Mouse (Mus musculus) frontal cortex, adult 2 months (tissue): Measurements from ENCODE around the gene Cbr3. TPM values are rescaled to one million over a fixed set of nuclear protein-coding genes. Genes with fewer than 3 reads are reported as not detected.
A peak's percentile ranks its signal among the peaks of the same experiment; 100 is the strongest.

ENCODE experiments used
- DNase-seq, 2 experiments: peaks; one replicate each; pipeline ENCODE4 v3.0.0; 2022; ENCODE audit warnings: low spot score in 1 of 2; ENCODE audit errors: extremely low spot score in 1 of 2
- polyA plus RNA-seq: library from polyadenylated mRNA; depleted of rRNA; stranded (reverse); fragments of >200 nt; gene quantifications from 2 replicates; pipeline ENCODE4 v1.2.3, GENCODE M21; 2012; rRNA removed

Gene Cbr3
- polyA plus RNA-seq, 1 experiment = 17.9 TPM

DNA sequence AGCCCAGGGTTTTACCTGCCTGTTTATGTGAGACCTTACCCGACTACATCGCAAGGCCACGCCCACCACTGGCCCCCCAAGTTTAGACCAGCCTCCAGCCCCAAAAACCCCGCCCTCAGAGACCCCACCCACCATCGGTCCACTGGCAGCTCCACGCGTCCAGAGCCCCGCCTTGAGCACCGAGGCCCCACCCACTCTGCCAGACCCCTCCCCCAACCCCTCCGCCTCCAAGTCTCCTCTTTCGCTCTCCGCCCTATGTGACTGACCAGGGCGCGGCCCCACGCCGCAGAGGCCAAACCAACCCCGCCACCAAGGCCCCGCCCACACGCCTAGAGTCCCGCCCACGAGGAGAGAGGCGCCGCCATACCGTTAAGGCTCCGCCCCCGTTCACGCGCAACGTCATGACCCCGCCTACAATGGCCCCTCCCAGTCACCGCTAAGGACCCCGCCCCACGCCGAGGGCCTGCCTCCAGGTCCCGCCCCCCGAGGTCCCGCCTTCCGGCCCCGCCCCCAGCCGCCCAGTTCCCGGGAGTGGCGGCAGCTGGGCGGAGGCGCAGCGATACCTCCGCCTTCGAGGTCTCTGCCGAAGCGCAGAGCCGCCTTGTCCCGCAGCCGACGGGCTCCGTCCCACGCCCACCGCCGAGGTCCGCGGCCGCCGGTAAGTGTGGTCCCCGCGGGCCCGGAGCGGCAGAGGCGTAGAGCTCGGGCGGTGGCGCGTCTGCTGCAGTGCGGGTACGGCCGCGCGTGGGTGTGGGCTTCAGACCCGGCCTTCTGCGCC, 28.6 kb downstream of the Cbr3 start, which contains the start of gene Dop1b:
Gene Dop1b (plus strand): TSS at position 494 of the 778 bp plus-strand sequence.
- peak; percentile 94 to 99 for DNase-seq

DNA sequence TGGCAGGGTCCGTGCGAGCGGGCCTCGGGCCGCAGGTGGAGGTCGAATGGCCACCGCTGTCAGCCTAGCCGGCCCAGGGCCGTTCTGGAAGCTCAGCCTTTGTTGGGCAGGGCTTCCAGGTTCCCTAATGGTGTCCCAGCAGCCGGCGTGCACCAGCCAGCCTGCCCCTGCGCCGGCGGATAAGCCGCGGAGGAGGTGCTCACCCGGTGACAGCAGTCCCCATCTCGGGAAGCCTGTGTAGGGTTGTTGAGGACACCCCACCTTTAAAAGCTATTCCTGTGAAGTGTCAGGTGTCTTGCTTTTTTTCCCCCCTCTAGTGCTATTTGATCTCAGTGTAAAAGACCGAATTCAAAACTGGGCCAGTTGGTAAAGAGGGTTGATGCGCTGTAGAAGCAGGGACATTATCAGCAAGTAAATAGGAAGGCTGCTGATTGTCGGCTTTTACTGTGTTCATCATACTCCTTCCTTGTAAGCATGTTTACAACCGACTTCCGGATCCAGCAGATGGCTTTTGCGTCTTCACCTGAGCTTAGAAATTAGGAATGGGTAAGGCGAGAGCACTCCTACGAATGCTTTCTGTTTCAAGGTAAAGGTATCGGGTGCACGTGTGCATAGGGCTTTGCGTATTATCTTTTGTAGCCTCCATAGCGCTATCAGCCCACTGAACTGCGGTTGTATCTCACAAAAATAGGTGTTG, 29.3 kb downstream of the Cbr3 start:
- no peak for DNase-seq

DNA sequence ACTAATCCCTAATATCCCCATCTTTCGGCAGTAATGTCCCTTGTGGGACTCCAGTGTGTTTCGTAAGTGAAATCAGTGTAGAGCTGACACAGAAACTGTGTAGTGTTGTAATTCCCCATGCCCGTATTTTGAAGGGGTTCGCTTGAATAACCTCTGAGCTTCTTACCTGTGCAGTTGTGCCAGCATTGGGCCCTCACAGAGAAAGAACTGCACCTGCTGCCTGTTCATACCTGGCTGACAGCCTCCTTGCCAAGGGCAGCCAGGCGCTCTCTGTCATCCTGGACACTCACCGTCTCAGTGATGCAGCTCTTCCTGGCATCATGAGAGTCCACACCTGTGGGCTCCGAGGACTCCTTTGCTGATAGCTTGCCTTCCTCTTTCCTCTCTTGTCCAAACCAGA, 30.0 kb downstream of the Cbr3 start:
- no peak for DNase-seq

DNA sequence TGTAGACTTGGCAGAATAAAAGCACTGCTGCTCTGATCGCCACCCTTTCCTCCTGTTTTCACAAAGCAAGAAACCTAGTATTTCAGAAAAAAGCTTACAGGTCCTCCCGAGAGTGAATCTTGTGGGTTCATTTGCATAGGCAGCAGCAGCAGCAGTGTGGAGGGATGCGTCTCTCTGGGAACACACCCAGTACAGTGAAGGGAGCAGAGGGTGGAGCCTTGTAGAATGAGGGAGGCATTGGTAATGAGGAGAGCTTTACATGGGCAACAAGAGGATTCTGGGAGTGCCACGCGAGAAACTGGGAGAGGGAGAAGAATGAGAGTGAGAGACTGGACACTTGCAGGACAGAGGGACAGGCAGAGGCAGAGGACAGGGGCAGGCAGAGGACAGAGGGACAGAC, 31.4 kb downstream of the Cbr3 start:
- peak in 1 of 2 experiments; percentile 62 for DNase-seq

GRCm38 (mm10) chr16:93715826-93716225, 32.8 kb downstream of the Cbr3 start:
- DNase-seq = no peak

DNA sequence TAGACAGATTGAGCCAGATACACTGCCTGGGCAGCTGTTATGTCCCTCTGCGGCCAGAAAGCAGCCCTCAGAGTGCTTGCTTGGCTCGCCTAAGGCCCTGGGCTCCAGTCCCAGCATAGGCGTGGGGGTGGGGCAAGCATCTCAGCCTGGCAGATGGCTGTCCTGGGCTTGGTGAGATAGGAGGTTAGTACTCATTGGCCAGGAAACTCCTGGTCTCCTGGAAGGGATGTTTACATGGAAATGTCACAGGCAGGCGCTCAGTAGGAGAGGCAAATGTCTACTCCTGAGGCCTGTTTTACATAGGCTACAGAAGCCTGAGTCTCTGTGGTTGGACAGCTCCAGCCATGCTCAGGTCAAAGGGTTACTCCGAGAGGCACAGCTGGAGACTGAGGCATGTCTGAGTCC, 34.3 kb downstream of the Cbr3 start:
- DNase-seq = peak in 1 of 2 experiments; percentile 64

DNA sequence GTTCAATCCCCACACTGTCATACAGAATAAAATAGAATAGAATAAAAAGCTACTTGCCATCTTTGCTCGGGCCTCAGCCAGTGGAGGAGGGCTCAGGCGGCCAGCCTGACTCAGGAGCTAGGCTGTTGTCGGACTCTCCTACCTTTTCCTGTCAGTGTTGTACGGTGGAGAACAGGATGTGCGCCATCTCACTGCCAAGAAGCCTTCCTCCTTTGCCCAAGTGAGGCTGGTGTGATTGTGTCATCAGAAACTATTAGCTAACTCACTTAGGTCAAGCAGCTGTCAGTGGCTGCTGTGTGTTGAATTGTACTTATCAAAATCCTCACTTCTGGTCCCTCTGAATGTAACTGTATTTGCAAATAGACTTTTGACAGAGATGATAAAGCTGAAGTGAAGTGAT, 38.8 kb downstream of the Cbr3 start:
- DNase-seq = no peak

GRCm38 (mm10) chr16:93722476-93722875, 39.5 kb downstream of the Cbr3 start:
- no peak for DNase-seq

- no peak for DNase-seq
Observed at GRCm38 (mm10) chr16:93725417-93726144, 42.6 kb downstream of the Cbr3 start.

- DNase-seq = no peak
Observed at GRCm38 (mm10) chr16:93726186-93726585, 43.2 kb downstream of the Cbr3 start.

GRCm38 (mm10) chr16:93728676-93729075, 45.7 kb downstream of the Cbr3 start:
- no peak for DNase-seq

GRCm38 (mm10) chr16:93729801-93730721, 47.0 kb downstream of the Cbr3 start:
- peak in 1 of 2 experiments; percentile 53 for DNase-seq

- no peak for DNase-seq
Observed at GRCm38 (mm10) chr16:93731310-93731709, 48.3 kb downstream of the Cbr3 start.

DNA sequence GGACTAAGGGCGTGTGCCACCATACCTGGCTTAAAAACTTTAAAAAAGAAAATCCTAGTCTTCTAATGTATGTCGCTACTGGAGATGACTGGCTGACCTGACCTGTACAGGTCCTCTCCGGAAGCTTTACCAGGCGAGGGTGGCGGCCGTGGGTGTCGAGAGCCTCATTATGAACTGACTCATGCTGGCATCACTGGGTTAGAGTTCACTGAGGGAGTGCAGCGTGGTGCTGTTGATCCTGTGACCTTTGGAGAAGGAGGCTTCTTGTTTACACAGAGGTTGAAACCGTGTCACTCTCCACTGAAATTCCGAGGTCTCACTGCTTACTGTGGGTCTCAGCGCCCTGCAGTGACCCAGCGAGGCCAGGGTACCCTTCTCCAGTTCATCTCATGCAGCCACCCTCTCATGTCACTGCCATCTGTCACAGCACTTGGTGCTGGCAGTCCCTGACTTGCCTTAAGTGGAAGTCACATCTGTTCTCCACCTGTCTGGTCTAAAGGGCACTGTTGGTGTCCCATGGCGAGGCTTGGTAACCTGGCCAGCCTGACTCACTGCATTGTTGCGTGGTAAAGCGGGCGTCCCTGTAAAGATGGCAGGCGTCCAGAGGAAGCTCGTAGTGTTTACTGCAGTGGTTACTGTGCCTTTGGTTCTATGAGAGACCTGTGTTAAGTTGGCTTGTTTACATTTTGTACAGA, 50.0 kb downstream of the Cbr3 start:
- DNase-seq = no peak

DNA sequence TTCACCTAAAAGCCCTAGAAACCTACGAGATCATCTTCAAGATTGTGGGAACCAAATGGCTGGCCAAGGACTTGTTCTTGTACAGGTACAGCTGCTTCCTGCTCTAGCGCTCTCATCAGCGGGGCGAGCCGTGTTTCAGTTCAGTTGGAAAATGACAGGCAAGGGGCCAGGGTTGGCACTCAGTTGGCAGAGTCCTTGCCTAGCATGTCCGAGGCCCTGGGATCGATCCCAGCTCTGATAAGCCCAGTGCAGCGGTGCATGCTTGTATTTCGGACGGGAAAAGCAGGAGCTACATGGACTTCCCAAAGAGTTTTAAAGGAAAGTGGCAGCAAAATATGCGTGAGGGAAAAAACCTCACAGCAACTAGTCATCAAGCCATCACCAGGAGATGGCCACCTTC, 56.2 kb downstream of the Cbr3 start:
- DNase-seq = no peak

Other genes with a start within 250 kb of the Cbr3 start
- gene Setd4, start 79.2 kb upstream of the Cbr3 start, polyA plus RNA-seq = 20.4 and 22.2 TPM in 2 replicates
- 128 and 137 TPM in 2 replicates for gene Cbr1, start 77.4 kb upstream of the Cbr3 start, polyA plus RNA-seq
- gene Gm5678, start 55.1 kb upstream of the Cbr3 start, polyA plus RNA-seq = 0.28 and 0.71 TPM in 2 replicates
- gene Dop1b, start 28.7 kb downstream of the Cbr3 start, polyA plus RNA-seq = 62.8 and 70.8 TPM in 2 replicates
- gene Morc3, start 148.9 kb downstream of the Cbr3 start, polyA plus RNA-seq = 22.1 and 24.6 TPM in 2 replicates
- gene Chaf1b, start 200.7 kb downstream of the Cbr3 start, polyA plus RNA-seq = 1.3 and 1.4 TPM in 2 replicates